Mouse (Mus musculus) kidney, postnatal 14 days (tissue): Measurements from ENCODE around the gene Actr6.
"Not testable (repeated sequence)": the region's sequence is repeated elsewhere in the genome, so short reads cannot be mapped to it uniquely, and the experiment has no call there.

Source experiments
- DNase-seq: peaks from one replicate; pipeline ENCODE4 v3.0.0; 2022; ENCODE audit warnings: mixed read lengths

The Actr6 gene

GRCm38 (mm10) chr10:89737887-89738286 is 5.8 kb upstream of the Actr6 start:
- no peak for DNase-seq

- no peak for DNase-seq
These were observed 5.0 kb upstream of the Actr6 start for GRCm38 (mm10) chr10:89737092-89737491.

- DNase-seq: no peak
These were observed 754 bp downstream of the Actr6 start for GRCm38 (mm10) chr10:89731341-89731740.

- DNase-seq: no peak
These were observed 1.7 kb downstream of the Actr6 start for GRCm38 (mm10) chr10:89730386-89730785.

- no peak for DNase-seq
These were observed 9.6 kb downstream of the Actr6 start for GRCm38 (mm10) chr10:89722247-89723195.

GRCm38 (mm10) chr10:89720796-89721195 is 11.3 kb downstream of the Actr6 start:
- peak; percentile 74 for DNase-seq

GRCm38 (mm10) chr10:89720252-89720651 is 11.8 kb downstream of the Actr6 start:
- no peak for DNase-seq

- DNase-seq: no peak
These were observed 17.2 kb downstream of the Actr6 start for GRCm38 (mm10) chr10:89714910-89715309.

GRCm38 (mm10) chr10:89708720-89709119 is 23.4 kb downstream of the Actr6 start:
- DNase-seq: no peak

- DNase-seq: no peak
These were observed 24.7 kb downstream of the Actr6 start for GRCm38 (mm10) chr10:89707397-89707796.

GRCm38 (mm10) chr10:89703042-89703441 is 29.1 kb downstream of the Actr6 start:
- DNase-seq: no peak

- no peak for DNase-seq
These were observed 34.1 kb downstream of the Actr6 start for GRCm38 (mm10) chr10:89697956-89698355.

GRCm38 (mm10) chr10:89696270-89696669 is 35.8 kb downstream of the Actr6 start:
- not testable (repeated sequence) for DNase-seq

- DNase-seq: no peak
These were observed 36.7 kb downstream of the Actr6 start for GRCm38 (mm10) chr10:89695194-89695911.

GRCm38 (mm10) chr10:89690021-89690420 is 42.1 kb downstream of the Actr6 start:
- DNase-seq: no peak

GRCm38 (mm10) chr10:89687455-89687854 is 44.6 kb downstream of the Actr6 start:
- no peak for DNase-seq

- DNase-seq: peak; percentile 96
These were observed 45.8 kb downstream of the Actr6 start, which contains the start of gene Scyl2 for GRCm38 (mm10) chr10:89686139-89686808. TSS of gene Scyl2 (minus strand) at chr10:89686285.

GRCm38 (mm10) chr10:89685391-89686138 is 46.5 kb downstream of the Actr6 start:
- DNase-seq: no peak

- no peak for DNase-seq
These were observed 49.1 kb downstream of the Actr6 start for GRCm38 (mm10) chr10:89682961-89683360.

- DNase-seq: no peak
These were observed 49.9 kb downstream of the Actr6 start for GRCm38 (mm10) chr10:89682157-89682556.

GRCm38 (mm10) chr10:89681706-89682105 is 50.4 kb downstream of the Actr6 start:
- no peak for DNase-seq

GRCm38 (mm10) chr10:89680517-89680916 is 51.6 kb downstream of the Actr6 start:
- no peak for DNase-seq
